Comparison of ENCODE assay signal across 11 mouse cellular contexts in the genomic region with DNA sequence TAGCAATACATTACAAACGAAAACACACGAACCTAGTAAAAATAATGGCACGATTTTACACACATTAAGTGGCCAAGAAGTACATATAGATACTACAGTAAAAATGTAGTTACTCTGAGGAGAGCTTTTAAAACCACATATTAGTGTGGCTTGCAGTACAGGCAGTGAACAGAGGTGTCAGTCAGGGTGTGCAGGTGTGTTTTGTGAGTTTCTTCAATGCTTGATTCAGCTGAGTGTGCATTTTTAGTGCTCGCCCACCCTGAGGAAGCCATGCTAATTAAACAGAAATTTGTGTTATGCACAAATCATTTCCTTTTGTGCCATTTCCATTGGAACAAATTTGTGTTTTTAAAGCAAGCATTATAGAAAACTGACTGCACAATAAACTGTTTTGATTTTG.
"Had no signal": no experiment of that assay in that cellular context is flagged by ENCODE, and none has a peak within 500 bp of the region (broad histone marks: within the 10 kb centered on the region; RNA-seq: fewer than 3 reads in every experiment).

No protein-coding gene starts in this region.

- H3K4me1 ChIP-seq: limb, embryonic 12.5 days; neural tube, embryonic 13.5 days had no signal

- H3K4me3 ChIP-seq: limb, embryonic 12.5 days; neural tube, embryonic 13.5 days had no signal

- DNase-seq: kidney, adult 9 months; kidney, postnatal 10 days; kidney, postnatal 4 days; lung, adult 18-20 months; midbrain, embryonic 14.5 days; right cerebral cortex, postnatal 25 days; thymus, adult 18-20 months; thymus, postnatal 14 days had no signal

- H3K27me3 ChIP-seq: limb, embryonic 12.5 days; neural tube, embryonic 13.5 days had no signal

- H3K36me3 ChIP-seq: limb, embryonic 12.5 days; neural tube, embryonic 13.5 days had no signal

- H3K9ac ChIP-seq: limb, embryonic 12.5 days; liver, embryonic 14.5 days; neural tube, embryonic 13.5 days had no signal

- H3K27ac ChIP-seq: limb, embryonic 12.5 days; liver, embryonic 14.5 days; neural tube, embryonic 13.5 days had no signal

- H3K9me3 ChIP-seq: limb, embryonic 12.5 days; neural tube, embryonic 13.5 days had no signal

- H3K4me2 ChIP-seq: limb, embryonic 12.5 days; neural tube, embryonic 13.5 days had no signal
